Mouse (Mus musculus) lung, postnatal 0 days (tissue): ENCODE results near the gene Get4. TPM values are rescaled to one million over a fixed set of nuclear protein-coding genes. Genes with fewer than 3 reads are reported as not detected.

ENCODE experiments used
- ATAC-seq: fragments of 200-750 bp; cut with Nextera tagmentation; 2 replicates; pipeline ENCODE4 v1.8.0; 2017; ENCODE audit warnings: moderate library complexity
- DNase-seq: peaks from one replicate; pipeline ENCODE4 v3.0.0-alpha.2; 2016; ENCODE audit warnings: low spot score
- H3K27ac ChIP-seq: fragments of 300-500 bp; sonication (generic); 2 replicates; pipeline ENCODE4 v1.5.1; 2014; ENCODE audit warnings: antibody characterized with exemption, mild to moderate bottlenecking, low read length, mixed read lengths
- H3K27me3 ChIP-seq: fragments of 300-500 bp; sonication (generic); replicated peaks from 2 replicates; pipeline ENCODE4 v1.6.1; 2014; ENCODE audit warnings: low read length, mixed read lengths; ENCODE audit not compliant: insufficient read depth
- H3K36me3 ChIP-seq: fragments of 300-500 bp; sonication (generic); 2 replicates; pipeline ENCODE4 v1.6.1; 2014; ENCODE audit warnings: low read length, mixed read lengths; ENCODE audit not compliant: insufficient read depth
- H3K4me1 ChIP-seq: fragments of 300-500 bp; sonication (generic); 2 replicates; pipeline ENCODE4 v1.6.1; 2014; ENCODE audit warnings: antibody characterized with exemption, low read depth, low read length, mixed read lengths; ENCODE audit not compliant: insufficient read depth
- H3K4me2 ChIP-seq: fragments of 300-500 bp; sonication (generic); replicated peaks from 2 replicates; pipeline ENCODE4 v1.6.1; 2014; ENCODE audit warnings: low read depth, mild to moderate bottlenecking, low read length, moderate library complexity, mixed read lengths
- H3K4me3 ChIP-seq: fragments of 300-500 bp; sonication (generic); 2 replicates; pipeline ENCODE4 v1.5.1; 2014; ENCODE audit warnings: low read depth, low read length
- H3K9ac ChIP-seq: fragments of 300-500 bp; sonication (generic); replicated peaks from 2 replicates; pipeline ENCODE4 v1.6.1; 2014; ENCODE audit warnings: low read depth, mild to moderate bottlenecking
- H3K9me3 ChIP-seq: fragments of 300-500 bp; sonication (generic); 2 replicates; pipeline ENCODE4 v1.6.1; 2016; ENCODE audit warnings: low read length, mixed read lengths
- CTCF ChIP-seq: IDR thresholded peaks from 2 replicates; pipeline ENCODE4 v1.5.1; 2016; ENCODE audit warnings: antibody characterized with exemption, mild to moderate bottlenecking
- EP300 ChIP-seq: IDR thresholded peaks from 2 replicates; pipeline ENCODE4 v1.6.1; 2016; ENCODE audit warnings: antibody characterized with exemption, mild to moderate bottlenecking, control low read depth
- WGBS: fragments of 180-500 bp; shearing (Covaris S2); extraction: QIAGEN DNeasy Blood & Tissue Kit; methylation state at CpG from one replicate; pipeline ENCODE4 v1.1.7; 2014; 5-methylcytosine and 5-hydroxymethylcytosine counted together
- polyA plus RNA-seq: library from polyadenylated mRNA; unstranded; fragments of >200 nt; fragmentation: Nextera tagmentation; extraction: Ambion mirVana; gene quantifications from 2 replicates; pipeline ENCODE4 v1.2.1, GENCODE M21; 2015

Gene Get4
- polyA plus RNA-seq, 1 experiment from 2014 or later, result 170 TPM

DNA sequence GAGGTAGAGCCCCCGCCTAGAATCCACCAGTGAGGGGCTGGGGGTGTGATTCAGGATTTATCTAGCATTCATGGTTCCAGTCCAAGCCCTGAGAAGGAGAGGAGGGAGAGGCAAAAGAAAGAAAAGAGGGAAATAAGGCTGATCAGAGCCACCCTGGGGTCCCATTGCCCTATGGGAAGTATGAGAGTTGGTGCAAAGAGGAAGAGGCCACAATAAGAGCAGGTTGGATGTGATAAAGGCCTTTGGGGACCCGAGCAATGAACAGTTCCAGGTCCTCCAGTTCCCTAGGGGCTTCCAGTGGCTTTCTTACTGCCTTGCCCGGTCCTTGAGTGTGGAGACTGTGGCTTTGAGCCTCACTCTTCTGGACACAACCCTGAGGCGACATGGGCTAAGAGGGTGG, 35.7 kb downstream of the Get4 start:
- Histone ChIP-seq H3K9ac (no peak overlapping the region), H3K9me3 (no peaks in the 10 kb centered on the region), H3K4me1 (0 out of 2 replicates have a peak, but pooled peaks cover 3% of the 10 kb centered on the region), H3K27me3 (no peaks in the 10 kb centered on the region), H3K4me3 (no peak overlapping the region), H3K4me2 (no peak overlapping the region), H3K36me3 (no peaks in the 10 kb centered on the region), H3K27ac (no peak overlapping the region)
- no peak for ATAC-seq
- WGBS, result 87% methylated on average over 4 of the region's 4 CpGs
- no peak for DNase-seq
- TF ChIP-seq CTCF, result no peak
- no peak for TF ChIP-seq EP300

DNA sequence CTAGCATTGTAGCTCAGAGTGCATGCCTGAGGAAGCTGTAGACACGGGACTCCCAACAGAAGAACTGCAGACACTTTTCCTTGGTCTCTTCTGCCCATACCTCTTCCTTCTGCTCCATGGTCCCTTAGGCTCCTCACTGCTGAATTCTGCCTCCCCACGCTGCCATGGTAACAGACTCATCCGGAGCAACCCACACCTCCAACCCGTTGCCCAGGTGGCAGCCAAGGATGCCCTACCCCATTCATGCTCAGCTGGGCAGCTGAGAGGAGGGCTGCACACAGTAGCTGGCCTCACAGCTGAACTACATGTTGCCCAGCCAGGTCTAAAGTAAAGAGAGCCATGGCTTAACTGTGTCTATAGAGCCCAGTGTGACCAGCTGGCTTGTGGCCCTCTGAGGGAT, 36.5 kb downstream of the Get4 start:
- Histone ChIP-seq H3K4me2 (no peak overlapping the region), H3K4me1 (0 out of 2 replicates have a peak, but pooled peaks cover 3% of the 10 kb centered on the region), H3K36me3 (no peaks in the 10 kb centered on the region), H3K27ac (no peak overlapping the region), H3K4me3 (no peak overlapping the region), H3K9ac (no peak overlapping the region), H3K9me3 (no peaks in the 10 kb centered on the region), H3K27me3 (no peaks in the 10 kb centered on the region)
- ATAC-seq, result no peak
- 73% methylated on average over 4 of the region's 4 CpGs for WGBS
- TF ChIP-seq CTCF, result no peak
- no peak for TF ChIP-seq EP300
- no peak for DNase-seq

DNA sequence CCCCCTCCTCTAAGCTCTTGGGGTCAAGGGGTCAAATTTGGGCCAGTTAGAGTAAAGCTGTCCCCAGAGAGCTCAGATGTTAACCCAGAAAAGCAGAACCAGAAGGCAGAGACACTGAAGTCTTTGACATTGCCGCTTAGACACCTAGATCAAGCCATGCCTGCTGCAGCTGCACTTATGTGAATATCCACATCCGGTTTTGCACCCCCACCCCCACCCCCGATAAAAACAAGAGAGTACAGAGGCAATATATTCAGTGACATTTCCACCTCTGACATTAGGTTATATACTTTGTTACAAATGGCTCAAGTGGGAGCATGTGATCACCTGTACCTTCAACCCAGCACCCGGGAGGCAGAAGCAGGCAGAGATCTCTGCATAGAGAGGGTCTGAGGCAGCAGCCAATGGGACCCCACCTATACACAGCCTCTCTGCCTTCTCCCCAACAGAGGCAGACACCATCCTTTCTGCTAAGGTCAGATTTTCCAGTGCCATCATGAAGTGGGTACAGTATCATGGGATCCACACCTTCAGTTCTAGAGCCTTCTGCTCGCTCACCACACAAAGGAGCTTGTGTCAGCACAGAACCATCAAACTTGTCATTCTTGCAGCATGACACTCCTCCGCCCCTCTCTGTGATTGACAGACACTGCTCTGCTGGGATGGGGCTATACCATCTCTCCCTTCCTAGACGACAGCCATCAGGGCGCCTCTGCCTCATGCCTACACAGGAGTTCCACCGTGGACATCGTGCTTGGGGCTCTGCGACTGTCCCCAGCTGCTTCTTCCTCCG, 38.5 kb downstream of the Get4 start:
- ATAC-seq (no peak), DNase-seq (no peak)
- Histone ChIP-seq H3K27ac (no peak overlapping the region), H3K36me3 (no peaks in the 10 kb centered on the region), H3K4me1 (no peaks in the 10 kb centered on the region), H3K9ac (no peak overlapping the region), H3K27me3 (no peaks in the 10 kb centered on the region), H3K4me3 (no peak overlapping the region), H3K9me3 (no peaks in the 10 kb centered on the region), H3K4me2 (no peak overlapping the region)
- 83% methylated on average over 12 of the region's 12 CpGs for WGBS
- TF ChIP-seq EP300 (no peak), CTCF (no peak)

DNA sequence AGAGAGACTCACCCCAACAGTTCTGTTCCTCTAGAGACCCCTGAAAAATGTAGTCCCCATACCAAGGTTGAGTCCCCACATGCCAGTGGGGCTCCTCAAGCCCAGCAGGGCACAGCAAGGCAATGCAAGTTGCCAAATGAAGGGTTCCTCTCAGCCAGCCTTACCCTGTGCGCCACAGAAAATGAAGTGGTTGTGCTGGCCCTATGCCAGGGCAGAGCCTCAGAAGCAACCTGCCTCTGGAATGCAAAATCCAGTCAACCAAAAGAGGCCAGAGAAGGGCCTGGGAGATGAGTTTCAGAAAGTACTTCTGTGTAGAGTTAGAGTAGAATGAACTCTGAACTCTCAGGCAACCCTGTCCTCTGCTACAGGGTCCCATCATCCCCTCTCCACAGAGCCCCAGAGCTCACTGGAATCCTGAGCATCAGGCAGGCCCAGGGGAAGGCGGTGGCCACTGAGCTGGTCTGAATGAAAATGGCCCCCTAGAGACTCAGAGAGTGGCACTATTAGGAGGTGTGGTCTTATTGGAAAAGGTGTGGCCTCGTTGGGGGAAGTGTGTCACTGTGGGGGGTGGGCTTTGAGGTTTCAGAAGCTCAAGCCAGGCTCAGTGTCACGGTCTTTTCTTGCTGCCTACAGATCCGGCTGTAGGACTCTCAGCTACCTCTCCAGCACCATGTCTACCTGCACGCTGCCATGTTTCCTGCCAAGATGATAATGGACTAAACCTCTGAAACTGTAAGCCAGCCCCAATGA, 39.9 kb downstream of the Get4 start:
- no peaks in the 10 kb centered on the region for H3K36me3 ChIP-seq
- no peaks in the 10 kb centered on the region for H3K9me3 ChIP-seq
- TF ChIP-seq CTCF (no peak), EP300 (no peak)
- no peak overlapping the region for H3K27ac ChIP-seq
- H3K4me1 ChIP-seq, result no peaks in the 10 kb centered on the region
- ATAC-seq (no peak), DNase-seq (no peak)
- 65% methylated on average over 6 of the region's 6 CpGs for WGBS
- H3K9ac ChIP-seq, result no peak overlapping the region
- H3K4me3 ChIP-seq, result no peak overlapping the region
- no peaks in the 10 kb centered on the region for H3K27me3 ChIP-seq
- H3K4me2 ChIP-seq, result no peak overlapping the region

DNA sequence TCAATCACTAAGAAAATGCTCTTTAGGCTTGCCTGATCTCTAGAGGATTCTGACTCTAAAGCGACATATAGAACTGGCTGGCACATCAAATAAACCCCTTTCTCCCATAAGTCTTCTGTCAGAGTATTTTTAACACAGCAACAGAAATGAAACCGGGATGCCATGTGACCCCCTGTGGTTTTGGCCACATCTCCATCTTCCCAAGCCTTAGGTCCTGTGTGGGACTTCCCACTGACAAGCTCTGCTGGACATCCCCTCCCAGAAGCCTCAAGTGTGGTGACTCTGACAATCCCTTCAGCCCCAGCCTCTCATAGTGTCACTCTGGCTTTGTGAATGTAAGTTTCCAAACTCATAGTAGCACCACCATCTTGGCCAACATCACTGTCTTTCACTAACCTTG, 42.0 kb downstream of the Get4 start:
- WGBS, result 64% methylated on average over 2 of the region's 2 CpGs
- H3K36me3 ChIP-seq, result no peaks in the 10 kb centered on the region
- H3K9me3 ChIP-seq, result no peaks in the 10 kb centered on the region
- H3K4me2 ChIP-seq, result no peak overlapping the region
- no peak overlapping the region for H3K4me3 ChIP-seq
- H3K9ac ChIP-seq, result no peak overlapping the region
- ATAC-seq (no peak), DNase-seq (no peak)
- H3K27me3 ChIP-seq, result no peaks in the 10 kb centered on the region
- no peak for TF ChIP-seq CTCF
- TF ChIP-seq EP300, result no peak
- no peak overlapping the region for H3K27ac ChIP-seq
- H3K4me1 ChIP-seq, result no peaks in the 10 kb centered on the region

DNA sequence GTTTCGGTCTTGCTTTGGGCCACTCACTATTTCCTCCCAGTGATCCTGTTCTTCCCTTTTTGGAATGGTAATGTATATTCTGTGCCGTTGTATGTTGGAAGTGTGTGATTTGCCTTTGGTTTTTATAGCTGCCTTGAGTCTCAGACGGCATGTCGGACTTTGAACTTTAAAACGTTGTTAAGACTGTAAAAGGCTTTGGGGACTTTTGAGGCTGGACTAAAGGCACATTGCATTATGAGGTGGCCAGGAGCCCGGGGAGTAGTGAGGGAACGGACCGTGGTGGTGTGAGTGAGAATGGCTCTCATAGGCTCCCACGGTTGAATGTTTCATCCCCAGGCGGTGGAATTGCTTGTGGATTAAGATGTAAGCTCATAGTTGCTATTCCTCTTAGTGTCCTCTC, 45.0 kb downstream of the Get4 start:
- no peaks in the 10 kb centered on the region for H3K4me1 ChIP-seq

More for the DNA sequence above, 45.0 kb downstream of the Get4 start:
- DNase-seq (no peak), ATAC-seq (no peak)
- H3K9ac ChIP-seq, result no peak overlapping the region
- no peaks in the 10 kb centered on the region for H3K36me3 ChIP-seq
- no peak overlapping the region for H3K4me2 ChIP-seq
- no peak for TF ChIP-seq EP300
- TF ChIP-seq CTCF, result no peak
- WGBS, result 90% methylated on average over 10 of the region's 10 CpGs
- H3K4me3 ChIP-seq, result no peak overlapping the region
- no peaks in the 10 kb centered on the region for H3K27me3 ChIP-seq
- H3K27ac ChIP-seq, result no peak overlapping the region
- no peaks in the 10 kb centered on the region for H3K9me3 ChIP-seq
